Mouse (Mus musculus): ENCODE measurements around the gene Pes1.
A peak's percentile ranks its signal among the peaks of the same experiment; 100 is the strongest.
"Not testable (repeated sequence)": the region's sequence is repeated elsewhere in the genome, so short reads cannot be mapped to it uniquely, and the experiment has no call there.

Gene Pes1

GRCm38 (mm10) chr11:3963610-3964415, at the start of gene Pes1:
Pes1 (plus strand) TSS chr11:3963975.
- peak; percentile 74 for DNase-seq (ENCODE audit: low spot score)

- DNase-seq (ENCODE audit: low spot score): peak; percentile 88
Measured at GRCm38 (mm10) chr11:3914109-3914840, 49.5 kb upstream of the Pes1 start, which contains the start of gene Slc35e4. Slc35e4 (minus strand) TSS chr11:3914664.

GRCm38 (mm10) chr11:3918738-3919137, 45.0 kb upstream of the Pes1 start:
- no peak for DNase-seq (ENCODE audit: low spot score)

- no peak for DNase-seq (ENCODE audit: low spot score)
Measured at GRCm38 (mm10) chr11:3920476-3920875, 43.3 kb upstream of the Pes1 start.

- DNase-seq (ENCODE audit: low spot score): peak; percentile 46
Measured at GRCm38 (mm10) chr11:3921281-3921850, 42.4 kb upstream of the Pes1 start.

GRCm38 (mm10) chr11:3922115-3922514, 41.7 kb upstream of the Pes1 start:
- no peak for DNase-seq (ENCODE audit: low spot score)

- no peak for DNase-seq (ENCODE audit: low spot score)
Measured at GRCm38 (mm10) chr11:3922731-3923130, 41.0 kb upstream of the Pes1 start.

GRCm38 (mm10) chr11:3925916-3926315, 37.9 kb upstream of the Pes1 start:
- no peak for DNase-seq (ENCODE audit: low spot score)

- DNase-seq (ENCODE audit: low spot score): no peak
Measured at GRCm38 (mm10) chr11:3930019-3930418, 33.8 kb upstream of the Pes1 start.

GRCm38 (mm10) chr11:3930931-3931330, 32.8 kb upstream of the Pes1 start:
- DNase-seq (ENCODE audit: low spot score): no peak

- DNase-seq (ENCODE audit: low spot score): peak; percentile 86
Measured at GRCm38 (mm10) chr11:3931511-3932211, 32.1 kb upstream of the Pes1 start, which contains the start of gene Tcn2. Tcn2 (minus strand) TSS chr11:3932159.

- DNase-seq (ENCODE audit: low spot score): no peak
Measured at GRCm38 (mm10) chr11:3933756-3934285, 30.0 kb upstream of the Pes1 start.

GRCm38 (mm10) chr11:3935135-3935534, 28.6 kb upstream of the Pes1 start:
- no peak for DNase-seq (ENCODE audit: low spot score)

GRCm38 (mm10) chr11:3936318-3936717, 27.5 kb upstream of the Pes1 start:
- DNase-seq (ENCODE audit: low spot score): no peak

- DNase-seq (ENCODE audit: low spot score): no peak
Measured at GRCm38 (mm10) chr11:3937321-3937874, 26.4 kb upstream of the Pes1 start.

GRCm38 (mm10) chr11:3941371-3941770, 22.4 kb upstream of the Pes1 start:
- DNase-seq (ENCODE audit: low spot score): no peak

GRCm38 (mm10) chr11:3946386-3946785, 17.4 kb upstream of the Pes1 start:
- no peak for DNase-seq (ENCODE audit: low spot score)

GRCm38 (mm10) chr11:3954876-3955275, 8.9 kb upstream of the Pes1 start:
- not testable (repeated sequence) for DNase-seq (ENCODE audit: low spot score)

- DNase-seq (ENCODE audit: low spot score): not testable (repeated sequence)
Measured at GRCm38 (mm10) chr11:3955371-3955770, 8.4 kb upstream of the Pes1 start.

- no peak for DNase-seq (ENCODE audit: low spot score)
Measured at GRCm38 (mm10) chr11:3960901-3961300, 2.9 kb upstream of the Pes1 start.

- DNase-seq (ENCODE audit: low spot score): no peak
Measured at GRCm38 (mm10) chr11:3961761-3962160, 2.0 kb upstream of the Pes1 start.

- no peak for DNase-seq (ENCODE audit: low spot score)
Measured at GRCm38 (mm10) chr11:3963155-3963554, 620 bp upstream of the Pes1 start.

Data from urinary bladder, postnatal 14 days (tissue).